In the genomic region with DNA sequence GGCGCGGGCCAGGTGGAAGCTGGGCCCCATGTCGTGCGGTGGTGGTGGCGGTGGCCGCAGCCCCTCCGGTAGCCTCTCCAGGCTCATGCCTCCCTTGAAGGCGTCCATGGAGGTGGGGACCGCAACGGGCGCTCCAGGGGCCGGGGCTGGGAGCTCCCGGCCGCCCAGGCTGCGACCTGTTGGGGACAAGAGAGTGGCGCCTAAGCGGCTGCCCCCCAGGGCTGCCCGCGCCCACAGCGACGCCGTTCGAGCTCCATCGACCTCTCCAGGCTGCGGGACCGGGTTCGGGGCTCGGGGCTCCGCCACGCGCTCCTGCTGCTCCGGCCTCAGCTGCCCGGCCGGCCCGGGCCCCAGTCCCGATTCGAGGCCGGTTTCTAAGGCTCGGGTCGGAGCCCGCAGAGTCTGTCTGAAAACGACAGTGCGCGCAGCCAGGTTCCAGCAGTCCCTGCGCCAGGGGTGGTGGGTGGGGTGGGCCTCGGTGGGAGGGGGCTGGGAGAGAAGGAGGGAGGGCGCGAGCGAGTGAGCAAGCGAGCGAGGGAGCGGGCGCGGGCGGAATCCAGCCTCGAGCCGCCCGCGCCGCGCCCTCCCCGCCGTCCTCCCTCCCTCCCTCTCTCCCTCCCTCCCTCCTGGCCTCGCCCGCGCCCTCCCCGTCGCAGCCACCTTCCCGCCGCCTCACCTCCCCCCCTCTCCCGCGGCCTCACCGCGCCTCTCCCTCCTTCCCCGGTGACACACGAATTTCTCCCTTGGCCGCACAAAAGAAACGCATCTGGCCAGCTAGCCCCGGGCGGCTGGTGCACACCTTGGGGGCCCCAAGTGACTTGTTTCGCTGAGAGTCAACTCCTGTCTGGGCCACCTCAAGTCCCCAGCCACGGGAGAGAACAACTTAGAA, we compare ENCODE assay signal across 9 mouse cellular contexts. TPM values are rescaled to one million over a fixed set of nuclear protein-coding genes. Genes with fewer than 3 reads are reported as not detected.
DNase-seq lines count a peak whose midpoint lies in the region; ATAC-seq and TF ChIP-seq lines count a peak whose summit lies in the region.
"Had no signal": no experiment of that assay in that cellular context is flagged by ENCODE, and none has a peak within 500 bp of the region (broad histone marks: within the 10 kb centered on the region; RNA-seq: fewer than 3 reads in every experiment).

No protein-coding gene starts in this region.

- TF ChIP-seq EP300 in ES-Bruce4 (IDR thresholded peaks at IDR 0.05; ENCODE audit: insufficient read depth, low read depth, low read length): no peak

- no peak overlapping the region for H3K27ac ChIP-seq in ES-Bruce4 (ENCODE audit: insufficient read depth, low read length)
- H3K27ac ChIP-seq in forebrain, postnatal 0 days (ENCODE audit: low read depth, low read length): no peak overlapping the region
- H3K27ac ChIP-seq in liver, embryonic 13.5 days: no peak overlapping the region
- H3K27ac ChIP-seq in left cerebral cortex, adult 2 months: no peak overlapping the region

- ATAC-seq in forebrain, postnatal 0 days: no peak
- ATAC-seq in liver, embryonic 13.5 days (ENCODE audit: low read depth): no peak
- ATAC-seq in granulocyte monocyte progenitor cell, adult 5-6 weeks (replicated peaks; ENCODE audit: poor library complexity, severe bottlenecking): no peak

- H3K36me3 ChIP-seq in ES-Bruce4 (ENCODE audit: control insufficient read depth, insufficient read depth, low read length, poor library complexity, severe bottlenecking): no peaks in the 10 kb centered on the region
- no peaks in the 10 kb centered on the region for H3K36me3 ChIP-seq in forebrain, postnatal 0 days (ENCODE audit: insufficient read depth)
- H3K36me3 ChIP-seq in liver, embryonic 13.5 days: no peaks in the 10 kb centered on the region

- H3K4me1 ChIP-seq in ES-Bruce4 (ENCODE audit: control insufficient read depth, insufficient read depth, low read length): no peaks in the 10 kb centered on the region
- H3K4me1 ChIP-seq in forebrain, postnatal 0 days (ENCODE audit: insufficient read depth): no peaks in the 10 kb centered on the region
- peaks cover 6% of the 10 kb centered on the region for H3K4me1 ChIP-seq in liver, embryonic 13.5 days (replicated peaks)

- WGBS in forebrain, postnatal 0 days: 2% methylated on average over 72 of the region's 82 CpGs
- WGBS in liver, embryonic 13.5 days (ENCODE audit: insufficient replicate concordance): 2% methylated on average over 38 of the region's 82 CpGs

- no peak overlapping the region for H3K4me2 ChIP-seq in forebrain, postnatal 0 days (ENCODE audit: low read depth)
- peak overlapping the region; percentile 39 for H3K4me2 ChIP-seq in liver, embryonic 13.5 days

- no peak for TF ChIP-seq CTCF in ES-Bruce4 (IDR thresholded peaks at IDR 0.05; ENCODE audit: low read depth, low read length)
- no peak for TF ChIP-seq CTCF in forebrain, postnatal 0 days (IDR thresholded peaks at IDR 0.05; ENCODE audit: low read depth)
- TF ChIP-seq CTCF in left cerebral cortex, adult 2 months (IDR thresholded peaks at IDR 0.05): no peak

- H3K4me3 ChIP-seq in ES-Bruce4 (ENCODE audit: low read depth, low read length): peak overlapping the region; percentile 59
- H3K4me3 ChIP-seq in forebrain, postnatal 0 days (ENCODE audit: low read depth, low read length): peak overlapping the region; percentile 7; the same call in 1 of the 2 replicates
- H3K4me3 ChIP-seq in liver, embryonic 13.5 days (replicated peaks): peak overlapping the region; percentile 26
- H3K4me3 ChIP-seq in left cerebral cortex, adult 2 months: no peak overlapping the region

- peak overlapping the region; percentile 75 for H3K9ac ChIP-seq in ES-Bruce4 (ENCODE audit: low read depth, poor library complexity, severe bottlenecking)
- no peak overlapping the region for H3K9ac ChIP-seq in forebrain, postnatal 0 days
- no peak overlapping the region for H3K9ac ChIP-seq in liver, embryonic 13.5 days

- no peak for TF ChIP-seq POLR2A in ES-Bruce4 (IDR thresholded peaks at IDR 0.05; ENCODE audit: insufficient read depth, low read length)

- peaks cover 76% of the 10 kb centered on the region for H3K27me3 ChIP-seq in ES-Bruce4 (ENCODE audit: control insufficient read depth, insufficient read depth, low read length, poor library complexity, severe bottlenecking)
- H3K27me3 ChIP-seq in forebrain, postnatal 0 days (ENCODE audit: insufficient read depth, low read length): peaks cover 73% of the 10 kb centered on the region
- H3K27me3 ChIP-seq in liver, embryonic 13.5 days: peaks cover 98% of the 10 kb centered on the region

- peak; percentile 41 for DNase-seq in gastrocnemius, postnatal 14 days
- DNase-seq in gastrocnemius, postnatal 25 days: no peak
- no peak for DNase-seq in forebrain, postnatal 0 days
- DNase-seq in liver, embryonic 13.5 days: no peak
- DNase-seq in spleen, postnatal 10 days (ENCODE audit: low spot score in 2 of 2): no peak
- no peak for DNase-seq in left cerebral cortex, adult 2 months (ENCODE audit: extremely low spot score in 1 of 2, low spot score in 2 of 2)

- no peaks in the 10 kb centered on the region for H3K9me3 ChIP-seq in ES-Bruce4 (replicated peaks; ENCODE audit: control insufficient read depth, insufficient read depth, low read length, poor library complexity, severe bottlenecking)
- no peaks in the 10 kb centered on the region for H3K9me3 ChIP-seq in forebrain, postnatal 0 days (ENCODE audit: low read length)
- no peaks in the 10 kb centered on the region for H3K9me3 ChIP-seq in liver, embryonic 13.5 days (replicated peaks)

- intact Hi-C loops in gastrocnemius, postnatal 14 days (cut with DNase I; ENCODE audit: low total_unique reads): loop anchor here (2.0 kb wide), 1 partner anchor 130 kb away; no protein-coding TSS in a partner anchor
- intact Hi-C loops in left cerebral cortex, adult 2 months (cut with DNase I): no loop called here

RNA-seq across cellular contexts. Expression of gene Pitx1, which starts 4.9 kb away (rescaled TPM):
- total RNA-seq in gastrocnemius, postnatal 14 days (2021): under 1 TPM; 0.64 to 0.84 TPM
- total RNA-seq in gastrocnemius, postnatal 25 days (2021): under 1 TPM; 0.46 to 0.70 TPM
- 0.27 and 0.33 TPM in 2 replicates for polyA plus RNA-seq in ES-Bruce4 (2011; ENCODE audit: insufficient read depth, insufficient read length, low read depth, missing spikeins)
- total RNA-seq in forebrain, postnatal 0 days (2014; rRNA removed): not detected in 2 replicates
- polyA plus RNA-seq in forebrain, postnatal 0 days (2015; fragmentation: Nextera tagmentation; extraction: Ambion mirVana): not detected in 2 replicates
- 0.32 and 0.54 TPM in 2 replicates for polyA plus RNA-seq in liver, embryonic 13.5 days (2015; fragmentation: Nextera tagmentation; extraction: Ambion mirVana)
- not detected in 2 replicates for total RNA-seq in granulocyte monocyte progenitor cell, adult 5-6 weeks (2014; fragmentation: Nextera tagmentation)
- total RNA-seq in granulocyte monocyte progenitor cell, adult 5-6 weeks (2017): not detected in 2 replicates
- total RNA-seq in left cerebral cortex, adult 2 months (2021): not detected
- polyA plus RNA-seq: C2C12 had no signal

RNA-seq across cellular contexts. Expression of gene Catsper3, which starts 46.7 kb away (rescaled TPM):
- under 1 TPM in 1 of 2 experiments, not detected in 1; 0.22 TPM for total RNA-seq in gastrocnemius, postnatal 14 days (2021)
- not detected for total RNA-seq in gastrocnemius, postnatal 25 days (2021)
- 0.61 TPM in 1 of 2 replicates, not detected in the other for polyA plus RNA-seq in ES-Bruce4 (2011; ENCODE audit: insufficient read depth, insufficient read length, low read depth, missing spikeins)
- total RNA-seq in forebrain, postnatal 0 days (2014; rRNA removed): not detected in 2 replicates
- polyA plus RNA-seq in forebrain, postnatal 0 days (2015; fragmentation: Nextera tagmentation; extraction: Ambion mirVana): 0.14 and 0.19 TPM in 2 replicates
- polyA plus RNA-seq in liver, embryonic 13.5 days (2015; fragmentation: Nextera tagmentation; extraction: Ambion mirVana): not detected in 2 replicates
- total RNA-seq in granulocyte monocyte progenitor cell, adult 5-6 weeks (2014; fragmentation: Nextera tagmentation): not detected in 2 replicates
- not detected in 2 replicates for total RNA-seq in granulocyte monocyte progenitor cell, adult 5-6 weeks (2017)
- total RNA-seq in left cerebral cortex, adult 2 months (2021): under 1 TPM; 0.25 to 0.44 TPM
